ENCODE assay signal across 8 mouse cellular contexts in the genomic region with DNA sequence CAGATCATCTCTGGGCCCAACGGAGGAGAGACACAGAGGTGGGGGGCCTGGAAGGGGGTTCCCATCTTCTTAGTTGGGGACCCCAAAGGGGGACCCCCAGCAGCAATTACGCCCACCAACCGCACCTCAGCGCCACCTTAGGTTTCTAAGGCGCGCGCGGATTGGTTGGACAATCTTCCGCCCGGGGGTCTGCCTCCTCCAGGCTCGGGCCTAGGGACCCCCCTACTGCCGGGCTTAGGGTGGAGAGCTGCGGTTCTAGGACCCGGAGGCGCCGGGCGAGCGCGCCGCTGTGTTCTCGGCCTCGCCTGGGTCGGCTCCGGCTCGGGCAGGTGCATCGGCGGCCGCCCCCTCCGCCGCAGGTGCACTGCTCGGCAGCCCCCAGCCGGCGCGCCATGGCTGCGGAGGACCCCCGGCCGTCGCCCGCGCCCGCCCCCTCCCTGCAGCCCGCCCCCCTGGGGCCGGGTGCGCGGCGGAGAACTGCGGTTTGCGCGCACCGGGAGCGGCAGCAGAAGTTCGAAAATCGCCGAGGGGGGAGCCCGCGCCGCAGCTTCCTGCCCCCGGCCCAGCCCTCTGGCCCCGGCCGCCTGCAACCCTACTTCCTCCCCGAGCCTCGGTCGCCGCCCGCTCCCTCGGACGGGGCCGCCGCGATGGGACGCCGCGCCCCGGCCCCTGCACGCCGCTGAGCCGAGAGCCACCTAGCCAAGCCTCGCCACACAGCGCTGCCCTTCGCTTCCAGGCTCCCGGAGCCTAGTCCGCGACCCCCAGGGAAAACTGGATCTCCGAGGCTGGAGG. TPM values are rescaled to one million over a fixed set of nuclear protein-coding genes. Genes with fewer than 3 reads are reported as not detected.
A peak's percentile ranks its signal among the peaks of the same experiment; 100 is the strongest.
DNase-seq lines count a peak whose midpoint lies in the region; TF ChIP-seq lines count a peak whose summit lies in the region.

Fmnl1 (plus strand) TSS at position 614 of the 792 bp plus-strand sequence.

- H3K4me3 ChIP-seq in testis, adult 2 months (ENCODE audit: control insufficient read depth, low read depth, low read length), result peak within 1 kb of the TSS; percentile 43

- intact Hi-C loops in heart, postnatal 10 days (cut with DNase I), result loop anchor here (5.0 kb wide), 2 partner anchors 52 to 232 kb away; no protein-coding TSS in a partner anchor

- no peak for TF ChIP-seq POLR2A in testis, adult 2 months (IDR thresholded peaks at IDR 0.05; ENCODE audit: control insufficient read depth, low read depth, low read length)

- DNase-seq in testis, postnatal 10 days (ENCODE audit: low spot score), result no peak
- DNase-seq in embryo, embryonic 10.5 days (ENCODE audit: low spot score), result peak; percentile 29
- DNase-seq in heart, postnatal 10 days, result peak; percentile 38 to 59
- peak; percentile 59 to 75 for DNase-seq in kidney, postnatal 36 days
- peak; percentile 54 for DNase-seq in lung, postnatal 10 days
- peak; percentile 65 for DNase-seq in right cerebral cortex, postnatal 25 days
- no peak for DNase-seq in urinary bladder, adult 18-20 months (ENCODE audit: low spot score in 2 of 2)

- H3K27ac ChIP-seq in testis, adult 2 months (ENCODE audit: control insufficient read depth, insufficient read depth, low read depth, low read length), result no peak within 1 kb of the TSS

- no peaks in the 10 kb centered on the region for H3K36me3 ChIP-seq in testis, adult 2 months (ENCODE audit: control insufficient read depth, insufficient read depth, low read length)

- peaks cover 5% of the 10 kb centered on the region; the same call in 1 of the 2 replicates for H3K4me1 ChIP-seq in testis, adult 2 months (ENCODE audit: control insufficient read depth, insufficient read depth, low read length)

- no peaks in the 10 kb centered on the region for H3K27me3 ChIP-seq in testis, adult 2 months (ENCODE audit: control insufficient read depth, insufficient read depth, low read length)

- no peak for TF ChIP-seq CTCF in testis, adult 2 months (IDR thresholded peaks at IDR 0.05; ENCODE audit: control insufficient read depth, insufficient read depth, insufficient replicate concordance, low read depth, low read length)

RNA-seq across cellular contexts. Expression of gene Fmnl1, which starts in this region (rescaled TPM):
- polyA plus RNA-seq in testis, adult 2 months (2012; rRNA removed), result 18.4 and 21.6 TPM in 2 replicates
- 10 to 100 TPM; 14.4 to 15.6 TPM for total RNA-seq in heart, postnatal 10 days (2021)

Comparison
In these comparisons a context has a peak if more than half of its experiments do, and no peak if none do; other contexts are left out.
1. DNase-seq: peak in embryo, embryonic 10.5 days (single experiment), heart, postnatal 10 days (2 of 2), kidney, postnatal 36 days (2 of 2), lung, postnatal 10 days (single experiment) and right cerebral cortex, postnatal 25 days (single experiment); none in testis, postnatal 10 days (single experiment) and urinary bladder, adult 18-20 months (0 of 2).